Mouse (Mus musculus): ENCODE measurements at regions not wholly inside any gene's neighbourhood (a gene's known extent, or its start where the extent isn't known, plus 50 kb on each side); places are given as distances from the start of the nearest gene placed in this dataset.

DNA sequence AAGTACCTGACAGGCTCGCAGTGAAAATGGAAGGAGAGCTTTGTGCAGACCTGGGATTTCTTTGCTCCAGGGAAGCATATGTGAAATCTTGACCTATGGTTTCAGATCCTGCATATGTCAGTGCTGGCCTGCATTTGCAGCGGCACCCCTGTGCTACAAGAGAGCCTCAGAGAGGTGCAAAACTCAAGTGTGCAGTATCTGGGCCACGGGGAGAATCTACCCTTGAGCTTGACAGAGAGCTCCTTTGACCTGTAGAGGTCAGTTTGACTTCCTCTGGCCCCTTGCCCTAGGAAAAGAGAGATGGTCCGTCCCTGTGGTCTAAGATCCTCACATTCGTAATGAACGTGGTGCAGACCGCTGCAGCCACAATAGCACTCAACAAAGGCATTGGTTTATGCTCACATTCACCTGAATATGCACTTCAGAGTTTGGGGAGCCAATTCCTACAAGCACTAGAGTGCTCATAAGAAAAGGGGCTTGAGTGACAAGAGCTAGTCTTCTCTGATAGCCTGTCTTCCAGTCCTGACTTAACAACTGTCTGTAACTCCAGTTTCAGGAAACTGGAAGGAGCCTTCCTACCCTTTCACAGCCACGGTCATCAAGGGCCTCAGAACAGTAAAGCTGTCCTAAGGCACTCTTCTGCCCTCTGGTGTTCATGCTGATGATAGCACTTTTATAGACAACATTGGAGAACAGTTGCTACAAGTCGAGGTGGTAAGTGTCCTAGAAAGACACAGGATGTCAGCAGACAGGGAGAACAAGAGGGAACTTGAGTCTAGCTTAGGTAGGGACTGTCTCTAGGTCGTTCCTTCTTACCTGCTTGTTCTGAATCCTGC, 200.0 kb upstream of the Apob start:
- DNase-seq (ENCODE audit: inconsistent ontology term): peak; percentile 62

DNA sequence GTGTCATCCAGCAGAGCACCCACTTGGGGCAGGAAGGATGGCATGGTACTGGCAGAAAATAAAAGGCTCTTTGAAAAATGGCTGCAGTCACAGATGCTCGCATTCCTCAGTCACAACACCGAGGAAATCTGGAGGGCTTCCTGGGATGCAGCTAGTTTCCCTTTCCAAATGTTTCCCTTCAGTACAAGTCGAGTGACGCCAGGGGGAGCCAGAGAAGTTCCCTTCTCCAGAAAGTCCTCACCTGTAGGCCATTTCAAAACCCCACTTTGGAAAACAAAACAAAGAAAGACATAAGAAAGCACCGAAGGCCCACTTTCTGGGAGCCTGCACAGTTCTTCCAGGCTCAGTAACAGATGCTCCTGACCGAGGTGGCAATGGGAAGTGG, 199.4 kb upstream of the Apob start:
- DNase-seq (ENCODE audit: inconsistent ontology term): no peak

DNA sequence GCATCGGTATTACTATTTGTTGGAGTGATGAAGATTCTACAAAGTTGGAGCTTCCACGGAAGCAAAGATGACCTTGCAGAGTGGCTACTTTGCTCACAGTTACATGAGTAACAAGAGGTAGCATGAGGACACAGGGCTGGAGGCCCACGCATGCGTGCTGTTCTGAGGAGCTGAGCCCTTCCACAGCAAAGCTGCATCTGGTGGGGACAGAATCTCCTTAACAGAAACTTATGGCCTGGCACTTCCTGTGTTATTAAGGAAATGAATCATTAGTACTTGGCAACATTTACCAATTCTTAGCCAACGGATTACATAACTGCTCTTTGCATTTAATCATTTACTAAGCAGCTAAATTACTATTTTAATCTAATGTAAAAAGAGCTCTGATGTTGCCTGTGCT, 160.8 kb upstream of the Apob start:
- DNase-seq (ENCODE audit: inconsistent ontology term): no peak

DNA sequence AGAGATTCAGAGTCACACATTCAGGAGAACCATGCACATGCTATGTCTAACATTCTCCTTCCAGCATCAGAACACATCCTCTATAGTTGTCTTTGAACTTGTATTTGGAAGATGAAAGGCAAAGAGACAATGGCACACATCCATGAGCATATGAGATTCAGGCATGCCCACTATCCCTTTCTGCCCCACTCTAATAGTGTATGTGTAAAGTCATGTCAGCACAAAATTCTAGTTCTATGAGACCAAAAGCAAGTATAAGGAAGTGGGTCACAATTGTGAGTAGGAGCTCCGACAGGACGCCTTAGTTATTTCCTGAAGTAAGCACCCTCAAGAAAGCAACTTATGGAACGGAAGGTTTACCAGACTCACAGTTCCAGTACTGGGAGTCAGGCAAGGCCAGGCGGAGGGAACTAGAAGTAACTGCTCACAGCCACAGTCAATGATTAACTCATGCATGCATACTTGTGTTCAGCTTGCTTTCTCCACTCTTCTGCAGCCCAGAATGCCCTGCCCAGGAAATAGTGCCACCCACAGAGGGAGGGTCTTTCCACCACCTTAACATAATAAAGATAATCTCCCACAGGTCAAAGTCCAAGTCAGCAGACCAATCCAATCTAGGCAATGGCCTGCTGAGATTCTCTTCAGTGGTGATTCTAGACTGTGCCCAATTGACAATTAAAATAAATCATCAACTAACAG, 157.3 kb upstream of the Apob start:
- DNase-seq (ENCODE audit: inconsistent ontology term): no peak

DNA sequence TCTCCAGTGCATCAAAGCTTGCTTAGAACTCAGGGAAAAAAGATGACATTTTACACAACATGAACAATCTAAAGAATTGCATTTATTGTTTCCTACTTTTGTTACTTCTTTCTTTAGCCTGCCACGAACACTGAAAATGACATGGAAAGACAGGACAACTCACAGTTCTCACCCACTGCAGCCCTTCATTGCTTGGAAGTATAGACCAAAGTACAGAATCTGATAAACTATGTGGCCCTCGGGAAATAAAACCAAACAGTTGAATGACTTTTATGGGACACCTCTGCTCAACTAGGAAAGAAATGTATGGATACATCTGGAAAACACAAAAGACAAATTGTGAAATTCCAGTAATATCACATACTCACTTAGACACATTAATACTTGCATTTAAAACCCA, 156.7 kb upstream of the Apob start:
- no peak for DNase-seq (ENCODE audit: inconsistent ontology term)

DNA sequence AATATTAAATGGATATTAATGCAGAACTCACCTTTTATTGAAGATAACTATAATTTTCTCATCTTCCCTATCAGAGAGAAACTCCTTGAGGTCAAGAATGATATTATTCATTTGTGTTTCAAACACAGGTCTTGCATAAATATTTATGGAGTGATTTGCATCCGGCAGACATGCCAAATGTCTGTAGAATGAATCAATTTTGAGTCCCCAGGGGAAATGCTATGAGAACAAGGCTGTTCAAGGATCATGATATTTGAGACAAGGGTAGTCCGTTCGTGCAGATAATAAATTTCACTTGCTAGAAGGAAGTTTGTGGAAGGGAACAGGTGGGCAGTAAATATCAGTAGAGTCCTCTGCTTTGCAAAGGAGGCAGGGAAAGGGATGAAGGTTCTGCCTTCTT, 141.7 kb upstream of the Apob start:
- DNase-seq (ENCODE audit: inconsistent ontology term): no peak

DNA sequence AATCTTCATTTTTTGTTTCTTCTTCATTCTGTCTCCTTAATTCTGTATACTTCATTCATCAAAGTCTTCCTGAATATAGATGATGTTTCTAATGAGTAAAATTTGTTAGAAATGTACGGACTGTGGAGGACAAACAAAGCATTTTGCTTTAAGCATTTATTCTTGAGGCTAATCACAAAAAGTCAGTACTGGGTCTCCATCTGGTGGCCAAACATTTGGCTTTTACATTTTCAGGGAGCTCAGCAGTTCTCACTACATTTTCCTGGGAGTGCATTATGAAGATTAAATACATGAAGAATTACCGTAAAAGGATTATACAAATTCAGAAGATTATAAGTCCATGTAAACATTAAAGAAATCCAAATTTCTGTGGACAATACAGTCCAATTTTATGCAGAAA, 123.6 kb upstream of the Apob start:
- no peak for DNase-seq (ENCODE audit: inconsistent ontology term)

DNA sequence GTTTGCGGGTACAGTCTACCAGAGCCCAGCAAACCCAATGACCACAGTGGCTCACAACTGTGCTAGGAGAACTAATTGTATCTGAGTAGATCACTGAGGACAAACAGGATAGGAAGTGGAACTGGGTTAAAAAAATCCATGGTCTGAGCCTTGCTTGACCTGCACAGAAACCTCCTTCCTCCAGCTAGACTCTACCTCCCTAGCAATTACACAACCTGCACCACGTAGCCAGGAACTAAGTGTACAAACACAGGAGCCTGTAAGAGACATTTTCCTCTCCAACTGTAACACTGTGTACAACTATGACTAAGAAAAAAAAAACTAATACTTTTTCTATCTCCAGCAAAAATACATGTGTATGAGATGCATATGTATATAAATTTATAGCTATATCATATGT, 121.8 kb upstream of the Apob start:
- no peak for DNase-seq (ENCODE audit: inconsistent ontology term)

DNA sequence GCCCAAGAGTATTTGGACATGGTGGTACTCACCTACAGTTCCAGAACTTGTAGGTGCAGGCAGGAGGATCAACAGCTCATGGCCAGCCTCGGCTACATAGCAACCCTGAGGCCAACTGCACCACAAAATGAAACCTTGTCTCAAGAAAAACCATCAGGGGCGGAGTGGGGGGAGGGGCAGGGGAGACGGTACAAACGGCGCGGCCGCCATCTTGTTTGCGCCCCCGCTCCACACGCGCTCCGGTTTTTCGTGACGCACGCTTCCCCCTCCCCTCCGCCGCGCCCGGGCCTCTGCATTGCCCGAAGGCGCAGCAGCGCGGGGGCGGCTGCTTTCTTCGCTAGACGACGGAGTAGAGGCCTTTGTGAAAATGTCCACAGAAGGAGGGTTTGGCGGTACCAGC, 117.9 kb upstream of the Apob start:
- no peak for DNase-seq (ENCODE audit: inconsistent ontology term)

DNA sequence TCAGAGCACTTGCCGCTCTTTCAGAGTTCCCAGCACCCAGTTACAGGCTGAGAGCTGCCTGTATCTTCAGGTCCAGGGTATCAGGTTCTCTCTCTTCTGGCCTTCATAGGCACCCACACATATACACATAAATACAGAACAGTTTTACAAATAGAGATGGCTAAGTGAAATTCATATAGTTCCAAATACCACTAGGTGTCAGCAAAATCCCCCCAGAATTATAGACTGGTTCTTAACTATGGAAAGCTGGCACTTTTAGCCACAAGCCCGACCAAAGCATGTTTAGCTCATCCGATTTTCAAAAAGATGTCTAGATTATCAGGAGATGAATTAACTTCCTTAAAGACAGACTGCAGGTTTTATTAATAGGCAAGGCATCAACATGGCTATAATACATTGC, 107.4 kb upstream of the Apob start:
- DNase-seq (ENCODE audit: inconsistent ontology term): no peak

DNA sequence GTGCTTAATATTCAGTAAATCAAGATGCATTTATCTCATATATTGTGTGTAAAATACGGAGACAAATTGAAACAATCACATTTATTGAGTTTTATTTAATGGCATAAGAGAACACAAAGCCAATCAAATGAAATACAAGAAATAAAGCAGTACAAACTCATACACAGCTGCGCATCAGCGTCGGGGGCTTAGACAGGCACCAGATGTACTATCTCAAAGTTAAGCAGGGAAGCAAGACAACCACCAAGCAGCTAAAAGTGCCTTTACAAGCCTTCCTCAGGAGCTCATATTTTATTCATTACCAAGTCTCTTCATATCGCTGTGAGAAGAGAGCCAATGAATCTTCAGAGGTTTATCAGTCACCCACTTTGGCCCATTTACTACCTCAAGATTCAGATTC, 107.0 kb upstream of the Apob start:
- DNase-seq (ENCODE audit: inconsistent ontology term): no peak

DNA sequence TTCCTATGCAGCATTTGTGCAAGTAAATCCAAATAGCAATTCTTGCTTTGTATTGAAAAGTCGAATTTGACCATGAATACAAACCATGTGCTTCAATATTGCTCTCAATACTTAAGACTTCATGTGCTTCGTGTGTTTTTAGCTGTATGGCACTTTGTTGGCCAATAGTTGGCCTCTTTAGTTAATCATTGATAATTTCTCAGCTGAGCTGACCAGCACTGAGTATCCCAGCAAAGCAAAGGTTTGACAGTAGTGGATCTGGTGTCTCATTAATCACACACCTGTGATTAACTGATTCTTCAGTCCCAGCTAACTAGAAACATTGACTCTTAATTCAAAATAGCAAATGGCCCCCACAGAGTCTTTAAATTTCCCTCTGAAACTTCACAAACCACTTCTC, 102.0 kb upstream of the Apob start:
- DNase-seq (ENCODE audit: inconsistent ontology term): no peak

DNA sequence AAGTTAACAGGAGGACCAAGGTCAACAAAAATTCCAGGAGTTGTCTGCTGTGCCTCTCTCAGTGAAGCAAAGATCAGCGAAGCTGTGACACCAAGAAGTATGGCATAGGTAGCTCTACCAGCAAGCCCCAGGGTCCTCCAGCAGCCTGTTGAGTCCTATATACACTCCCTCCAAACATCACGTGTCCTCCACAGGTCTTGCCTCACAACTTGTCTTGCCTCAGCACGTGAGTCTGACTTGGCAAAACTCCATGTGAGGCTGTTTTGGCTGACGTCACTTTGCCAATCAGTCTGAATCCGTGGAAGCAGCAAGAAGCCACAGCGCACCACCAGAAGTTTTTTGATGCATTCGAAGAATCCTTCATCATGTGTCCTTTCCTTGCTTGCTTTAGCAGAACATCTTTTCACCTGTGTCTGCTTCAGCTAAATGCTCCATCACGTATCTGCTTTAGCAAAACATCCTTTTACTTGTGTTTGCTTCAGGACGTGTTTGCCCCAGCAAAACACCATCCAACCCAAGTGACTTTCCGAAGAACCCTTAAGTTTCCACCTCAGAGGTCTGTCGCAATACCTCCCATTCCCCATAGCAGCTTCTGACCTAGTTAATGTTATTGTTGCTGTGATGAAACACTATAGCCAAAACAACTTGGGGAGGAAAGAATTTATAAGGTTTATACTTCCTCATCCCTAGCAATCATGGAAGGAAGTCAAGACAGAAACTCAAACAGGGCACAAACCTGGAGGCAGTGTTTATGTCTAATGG, 101.0 kb upstream of the Apob start:
- DNase-seq (ENCODE audit: inconsistent ontology term): no peak

DNA sequence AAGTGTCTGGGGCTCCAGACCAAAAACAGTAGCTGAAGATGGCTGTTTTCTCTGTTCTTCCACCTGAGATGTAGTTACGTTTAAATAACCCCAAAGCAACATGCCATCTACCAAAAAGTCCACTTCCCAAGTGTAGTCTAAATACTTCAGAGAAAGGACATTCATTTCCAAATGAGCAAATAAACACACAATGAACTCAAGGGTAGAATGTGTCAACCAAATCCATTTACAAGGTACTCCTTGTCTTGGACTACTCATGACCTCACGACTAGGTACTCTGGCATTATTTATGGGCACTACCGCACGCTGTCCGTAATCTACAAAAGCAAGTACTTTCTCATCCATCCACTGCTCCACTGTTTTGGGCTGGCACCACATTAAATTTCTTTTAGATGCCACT, 98.7 kb upstream of the Apob start:
- no peak for DNase-seq (ENCODE audit: inconsistent ontology term)

DNA sequence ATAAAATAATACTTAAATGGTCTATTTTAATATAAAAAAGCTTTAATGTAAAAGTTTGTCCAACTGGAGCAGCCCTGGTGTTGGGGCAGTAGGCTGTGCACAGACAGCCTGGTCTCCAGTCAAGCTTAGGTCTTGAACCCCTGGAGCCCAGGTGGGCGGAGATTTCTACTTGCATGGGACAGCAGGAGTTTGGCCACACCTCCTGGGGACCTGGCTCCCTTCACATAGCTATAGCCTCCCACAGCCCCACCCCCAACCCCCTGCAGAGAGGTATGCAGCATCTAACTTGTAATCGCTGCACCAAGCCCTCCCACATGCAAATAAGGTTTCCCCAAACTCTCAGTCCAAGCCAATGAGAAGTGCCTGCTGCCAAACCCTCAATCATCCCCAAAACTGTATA, 81.3 kb upstream of the Apob start:
- no peak for DNase-seq (ENCODE audit: inconsistent ontology term)

DNA sequence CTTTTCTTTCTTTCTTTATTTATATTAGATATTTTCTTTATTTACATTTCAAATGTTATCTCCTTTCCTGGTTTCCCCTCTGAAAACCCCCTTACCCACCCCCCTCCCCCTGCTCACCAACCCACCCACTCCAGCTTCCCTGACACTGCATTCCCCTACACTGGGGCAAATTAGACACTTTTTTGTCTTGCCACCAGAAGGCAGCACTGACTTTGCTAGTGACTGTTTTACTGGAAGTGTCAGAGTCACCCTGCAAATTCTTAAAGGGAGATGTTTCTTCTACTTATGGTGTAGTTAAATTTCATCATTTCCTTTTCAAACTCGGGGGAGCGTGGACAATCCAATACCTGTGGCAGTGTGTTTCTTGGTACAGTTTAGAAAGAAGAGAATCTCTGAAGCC, 72.1 kb upstream of the Apob start:
- no peak for DNase-seq (ENCODE audit: inconsistent ontology term)

DNA sequence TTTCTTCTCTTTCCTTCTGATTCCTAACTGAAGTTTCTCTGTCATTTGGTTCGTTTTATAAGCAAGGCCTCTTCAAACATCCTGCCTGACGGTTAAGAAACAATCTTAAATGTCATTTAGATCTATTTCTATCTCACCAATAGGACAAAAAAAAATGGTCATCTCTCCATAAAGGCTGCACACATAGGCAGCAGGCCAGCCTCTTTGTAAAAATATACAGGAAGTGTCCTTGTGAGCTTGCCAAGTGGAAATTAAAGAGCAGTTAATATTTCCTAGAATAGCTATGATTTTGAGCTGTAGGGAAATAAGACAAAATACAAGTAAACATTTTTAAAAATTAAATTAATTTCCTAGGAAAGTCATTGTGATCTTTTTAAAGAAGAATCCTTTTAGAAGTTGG, 70.6 kb upstream of the Apob start:
- no peak for DNase-seq (ENCODE audit: inconsistent ontology term)

DNA sequence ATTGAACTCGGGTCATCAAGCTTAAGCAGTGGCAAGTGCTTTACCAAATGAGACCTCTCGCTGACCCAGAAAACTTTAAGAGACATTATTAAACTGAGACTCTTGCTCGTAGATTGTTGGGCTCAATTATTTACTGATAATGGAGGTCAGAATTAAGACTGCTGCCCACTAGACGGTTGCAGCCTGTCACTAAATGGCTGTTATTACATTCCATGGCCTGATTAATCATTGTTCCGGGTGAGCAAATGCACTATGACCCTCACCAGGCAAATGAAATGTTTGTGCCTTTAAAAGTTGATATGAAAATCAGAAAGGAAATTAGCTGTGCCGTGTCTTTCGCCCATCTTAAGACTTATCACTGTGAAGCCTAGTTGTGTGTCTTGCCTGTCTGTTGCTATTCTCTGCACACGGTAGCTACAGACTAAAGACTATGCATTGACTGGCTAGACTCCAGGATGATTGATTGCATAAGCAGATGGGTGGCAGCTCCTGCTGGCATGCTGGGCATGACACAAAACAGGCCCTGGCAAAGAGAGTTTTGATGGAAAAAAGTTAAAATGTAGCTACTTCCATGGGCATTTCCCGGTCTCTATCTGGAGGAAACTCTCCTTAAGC, 67.6 kb upstream of the Apob start:
- no peak for DNase-seq (ENCODE audit: inconsistent ontology term)

DNA sequence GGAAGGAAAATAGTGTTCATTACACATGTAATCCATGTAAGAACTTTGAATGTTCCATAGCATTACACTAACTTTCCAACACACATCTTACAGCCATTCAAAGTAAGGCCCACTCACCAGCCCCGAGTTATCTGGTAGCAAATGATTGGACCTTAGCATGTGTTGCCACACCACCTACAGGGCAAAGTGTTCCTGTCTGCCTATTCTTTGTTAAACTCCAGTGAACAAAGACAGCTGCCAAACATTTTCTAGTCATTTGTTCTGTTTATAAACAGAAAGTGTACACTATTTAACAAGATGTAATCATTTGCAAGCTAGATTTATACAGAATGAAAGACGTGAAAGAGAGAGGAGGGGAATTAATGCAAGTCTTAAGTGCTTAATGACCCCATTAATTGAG, 66.9 kb upstream of the Apob start:
- DNase-seq (ENCODE audit: inconsistent ontology term): no peak

DNA sequence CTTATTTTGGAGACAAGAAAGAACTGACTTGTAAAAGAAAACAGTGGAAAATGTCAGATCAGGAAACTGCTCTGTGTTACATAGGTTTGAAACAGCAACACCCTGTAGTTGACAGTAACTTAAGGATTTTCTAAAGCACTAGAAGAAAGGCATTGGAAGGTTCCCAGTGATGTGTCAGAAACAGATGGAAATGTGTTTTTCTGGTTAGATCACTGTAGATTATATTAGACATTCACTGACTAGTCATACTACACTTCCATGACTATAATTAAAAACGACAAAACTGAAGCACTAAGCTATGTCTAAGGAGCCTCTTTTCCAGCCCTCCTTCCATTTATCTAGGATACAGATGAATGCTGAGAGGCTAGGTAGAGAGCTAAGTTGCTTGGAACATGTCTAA, 59.1 kb upstream of the Apob start:
- no peak for DNase-seq (ENCODE audit: inconsistent ontology term)

DNA sequence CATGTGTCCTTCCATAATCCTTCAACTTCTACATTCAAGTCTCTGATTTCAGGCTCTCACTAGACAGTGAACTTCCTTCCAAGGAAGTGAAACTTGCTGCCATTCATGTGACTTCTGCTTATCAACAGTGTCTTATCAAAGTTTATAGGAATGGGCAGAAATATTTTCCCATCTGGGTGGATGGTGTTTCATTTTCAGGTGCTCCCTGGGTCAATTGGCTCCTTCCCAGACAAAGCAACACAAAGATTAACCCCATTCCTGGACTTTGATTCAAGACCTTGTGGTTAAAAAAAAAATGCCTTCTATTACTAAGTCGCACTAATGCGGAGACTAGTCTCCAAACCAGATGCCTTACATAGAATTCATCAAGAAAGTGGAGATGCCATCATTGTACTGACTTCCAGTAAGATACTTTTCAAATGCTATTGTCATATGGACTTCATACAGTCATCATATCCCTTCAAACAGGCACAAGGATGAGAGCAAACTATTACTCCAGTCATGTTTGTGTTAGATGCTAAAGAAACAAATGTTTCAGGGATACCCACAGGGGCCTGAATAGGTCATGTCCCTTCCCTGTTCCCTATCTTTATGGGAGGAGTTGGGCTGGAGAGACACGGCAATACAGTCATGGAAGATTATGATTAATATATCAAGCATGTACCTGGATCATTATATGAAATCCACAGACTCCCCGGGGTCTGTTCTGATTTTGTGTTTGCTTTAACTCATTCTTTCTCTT, 58.3 kb upstream of the Apob start:
- DNase-seq (ENCODE audit: inconsistent ontology term): peak; percentile 17

Data from Muller cell, postnatal 12 days (primary cell).